Mouse (Mus musculus) right cerebral cortex, postnatal 25 days (tissue): ENCODE data around the gene Plac1.
A peak's percentile ranks its signal among the peaks of the same experiment; 100 is the strongest.

Source experiments
- DNase-seq: peaks from one replicate; pipeline ENCODE4 v3.0.0; 2022

Gene Plac1

DNA sequence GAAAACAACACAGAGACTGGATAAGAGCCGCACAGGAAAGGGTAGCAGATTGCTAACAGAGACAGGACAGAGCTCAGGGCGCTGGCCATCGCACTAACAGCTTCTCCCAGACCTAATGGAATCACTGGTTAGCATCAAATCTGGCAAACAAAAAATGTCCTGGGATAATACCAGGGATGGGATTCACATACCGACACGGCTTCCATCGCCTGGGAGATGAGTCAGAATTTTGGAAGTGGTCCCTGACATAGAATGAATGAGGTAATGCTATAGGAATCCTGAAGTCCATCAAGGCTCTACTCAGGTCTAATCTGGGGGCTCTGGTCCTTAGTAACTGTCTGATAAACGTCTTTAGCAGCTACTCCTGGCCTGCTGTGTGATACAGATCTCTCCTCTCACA is 140.0 kb downstream of the Plac1 start:
- DNase-seq: no peak

DNA sequence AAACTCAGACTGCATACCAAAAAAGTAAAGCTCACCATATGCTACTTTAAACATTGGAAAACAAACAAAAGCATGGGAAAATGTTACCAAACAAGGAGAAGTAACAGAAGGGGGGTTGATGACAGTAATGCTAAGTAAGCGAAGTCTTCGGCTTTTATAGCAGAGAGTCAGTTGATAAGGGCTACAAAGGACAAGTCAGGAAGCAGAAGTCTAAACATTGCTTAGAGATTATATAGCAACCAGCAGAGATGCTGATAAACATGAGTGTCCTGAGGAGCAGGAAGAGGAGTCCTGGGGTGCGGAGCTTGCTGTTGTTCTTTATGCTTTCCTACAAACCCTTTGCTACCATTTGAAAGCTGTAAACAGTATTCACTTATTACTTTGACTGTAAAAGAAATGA is 140.6 kb downstream of the Plac1 start:
- DNase-seq: no peak

DNA sequence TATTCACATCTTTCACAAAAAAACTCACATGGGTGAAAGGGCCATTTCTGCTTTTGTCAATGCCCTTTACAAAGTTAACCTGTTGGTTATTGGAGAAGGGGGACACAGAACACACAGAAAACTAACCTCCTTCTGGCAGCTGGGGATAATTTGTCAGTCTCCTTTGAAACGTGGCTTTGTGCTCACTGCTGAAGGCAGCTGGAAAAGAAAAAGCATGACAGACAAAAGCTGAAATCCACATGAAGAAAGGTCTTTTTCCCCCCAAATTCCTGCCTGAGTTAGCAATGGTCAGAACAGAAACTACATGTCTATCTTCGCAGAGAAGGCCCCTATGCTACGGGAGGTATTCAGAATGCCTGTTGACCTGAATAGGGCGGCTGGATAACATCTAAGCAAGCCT is 141.6 kb downstream of the Plac1 start:
- DNase-seq: no peak

DNA sequence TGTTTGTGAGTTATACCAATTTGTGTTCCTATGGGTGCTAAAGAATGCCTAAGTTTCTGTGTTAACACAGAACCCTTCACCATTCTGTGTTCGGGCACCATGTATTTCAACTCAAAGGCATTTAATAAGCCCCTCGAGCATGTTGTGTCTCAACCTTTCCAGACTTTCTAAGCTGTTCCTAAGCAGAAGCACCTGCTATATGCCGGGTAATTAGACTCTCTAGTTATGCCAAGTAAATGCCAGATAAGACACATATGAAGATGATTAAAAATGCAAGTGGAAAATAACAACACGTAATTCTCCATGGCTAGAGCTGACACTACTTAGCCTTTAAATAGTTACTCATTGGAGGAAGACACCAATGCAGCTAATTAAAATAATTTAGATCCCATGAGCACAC is 142.1 kb downstream of the Plac1 start:
- DNase-seq: no peak

DNA sequence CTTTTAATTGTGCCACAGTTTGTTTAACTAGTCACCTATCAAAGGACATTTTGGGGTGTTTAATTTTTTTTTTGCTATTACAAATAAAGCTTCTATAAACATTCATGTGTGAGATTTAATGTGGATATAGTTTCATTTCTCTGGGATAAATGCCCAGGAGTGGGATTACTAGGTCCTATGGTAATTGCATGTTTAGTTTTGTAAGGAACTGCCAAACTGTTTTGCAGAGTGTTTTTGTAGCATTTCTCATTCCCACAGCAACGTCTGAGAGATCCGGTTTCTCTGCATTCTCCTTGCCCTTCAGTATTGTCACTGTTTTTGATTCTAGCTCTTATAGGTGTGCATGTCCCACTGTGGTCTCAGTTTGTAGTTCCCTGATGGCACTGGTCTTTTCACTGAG is 146.5 kb downstream of the Plac1 start:
- DNase-seq: no peak

DNA sequence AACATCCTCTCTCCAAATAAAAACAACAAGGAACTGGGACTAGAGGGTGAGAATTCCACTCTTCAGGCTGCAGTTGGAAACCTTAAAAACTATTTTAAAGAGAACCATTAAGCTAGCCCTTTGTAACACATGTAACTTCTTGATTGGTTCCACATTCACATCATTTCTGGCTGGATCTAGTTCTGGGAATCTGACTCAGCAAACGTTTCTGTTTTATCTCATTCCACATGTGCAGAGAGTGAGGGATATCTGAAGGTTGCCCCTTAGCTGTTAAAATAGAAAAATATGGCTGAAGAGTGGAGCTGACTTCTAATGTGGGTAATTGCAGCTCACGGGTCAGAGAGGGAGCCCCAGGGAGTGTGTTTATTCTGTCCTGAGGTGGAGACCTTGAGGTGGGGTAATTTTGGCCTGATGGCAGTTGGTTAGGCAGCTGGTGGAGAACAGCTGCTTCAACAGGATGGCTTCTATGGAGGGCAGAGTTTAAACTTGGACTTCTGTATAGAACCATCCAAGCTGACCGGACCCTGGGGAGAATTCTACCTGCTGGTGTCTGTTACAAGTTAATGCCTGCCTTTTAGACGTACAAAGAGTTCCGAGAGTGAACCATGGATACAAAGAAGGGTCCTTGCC is 151.1 kb downstream of the Plac1 start:
- no peak for DNase-seq

- no peak for DNase-seq
These were observed 152.7 kb downstream of the Plac1 start for GRCm38 (mm10) chrX:53087202-53087601.

- no peak for DNase-seq
These were observed 154.4 kb downstream of the Plac1 start for GRCm38 (mm10) chrX:53085559-53085958.

GRCm38 (mm10) chrX:53064406-53064805 is 175.5 kb downstream of the Plac1 start:
- DNase-seq: no peak

GRCm38 (mm10) chrX:53059426-53060007 is 180.4 kb downstream of the Plac1 start:
- no peak for DNase-seq

- DNase-seq: no peak
These were observed 181.2 kb downstream of the Plac1 start for GRCm38 (mm10) chrX:53058459-53059280.

DNA sequence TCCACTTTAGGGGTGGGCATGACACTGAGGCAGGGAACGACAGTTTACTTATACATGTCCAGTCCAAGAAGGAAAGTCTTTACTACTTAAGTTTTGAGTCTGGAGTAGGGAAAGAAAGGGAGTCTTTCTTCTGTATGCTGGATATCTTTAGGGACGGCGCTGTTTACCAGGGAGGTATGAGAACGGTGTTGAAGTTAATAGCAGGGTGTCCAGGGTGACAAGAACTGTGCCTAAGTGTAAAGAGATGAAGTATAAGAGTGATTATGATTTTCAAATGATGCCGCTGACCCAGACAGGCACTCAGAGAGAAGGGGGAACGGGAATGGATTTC is 182.2 kb downstream of the Plac1 start:
- no peak for DNase-seq

- peak; percentile 49 for DNase-seq
These were observed 182.7 kb downstream of the Plac1 start for GRCm38 (mm10) chrX:53057054-53057759.

DNA sequence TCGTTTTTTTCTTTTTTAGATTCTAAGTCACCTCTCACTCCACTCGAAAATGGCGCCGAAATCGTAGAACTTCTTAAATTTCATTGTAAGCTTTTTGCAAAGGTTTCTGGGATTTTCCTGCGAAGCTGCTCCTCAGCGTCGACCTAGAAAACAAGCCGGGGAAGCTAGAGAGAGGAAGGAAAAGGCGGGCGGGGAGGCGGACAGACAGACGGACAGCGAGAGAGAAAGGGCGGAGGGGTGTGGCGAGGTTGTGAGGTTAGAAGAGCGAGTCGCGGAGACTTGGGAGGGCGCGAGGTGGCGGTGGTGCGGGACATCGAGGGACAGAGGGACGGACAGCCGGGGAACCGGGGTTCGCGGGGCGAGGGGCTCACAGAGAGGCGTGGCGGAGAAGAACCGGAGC is 183.3 kb downstream of the Plac1 start:
- DNase-seq: no peak

DNA sequence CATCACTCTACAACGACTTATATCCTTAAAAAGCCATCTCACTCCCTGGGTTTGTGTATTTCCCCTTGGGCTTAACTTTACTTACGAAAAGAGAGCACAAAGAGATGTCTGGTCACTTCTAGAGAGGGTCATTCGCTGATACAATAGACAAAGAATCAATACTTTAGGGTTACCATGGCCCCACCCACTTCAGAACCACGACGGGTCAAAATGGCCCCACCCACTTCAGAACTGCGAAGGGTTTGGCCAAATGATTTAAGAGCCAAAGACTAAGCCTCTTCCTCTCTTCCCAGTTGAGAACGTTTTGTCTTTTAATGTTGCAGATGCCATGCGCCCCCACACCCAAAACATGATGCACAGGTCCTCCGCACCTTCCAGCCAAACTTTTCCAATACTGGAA is 184.1 kb downstream of the Plac1 start:
- DNase-seq: no peak

- no peak for DNase-seq
These were observed 186.0 kb downstream of the Plac1 start for GRCm38 (mm10) chrX:53053885-53054284.

DNA sequence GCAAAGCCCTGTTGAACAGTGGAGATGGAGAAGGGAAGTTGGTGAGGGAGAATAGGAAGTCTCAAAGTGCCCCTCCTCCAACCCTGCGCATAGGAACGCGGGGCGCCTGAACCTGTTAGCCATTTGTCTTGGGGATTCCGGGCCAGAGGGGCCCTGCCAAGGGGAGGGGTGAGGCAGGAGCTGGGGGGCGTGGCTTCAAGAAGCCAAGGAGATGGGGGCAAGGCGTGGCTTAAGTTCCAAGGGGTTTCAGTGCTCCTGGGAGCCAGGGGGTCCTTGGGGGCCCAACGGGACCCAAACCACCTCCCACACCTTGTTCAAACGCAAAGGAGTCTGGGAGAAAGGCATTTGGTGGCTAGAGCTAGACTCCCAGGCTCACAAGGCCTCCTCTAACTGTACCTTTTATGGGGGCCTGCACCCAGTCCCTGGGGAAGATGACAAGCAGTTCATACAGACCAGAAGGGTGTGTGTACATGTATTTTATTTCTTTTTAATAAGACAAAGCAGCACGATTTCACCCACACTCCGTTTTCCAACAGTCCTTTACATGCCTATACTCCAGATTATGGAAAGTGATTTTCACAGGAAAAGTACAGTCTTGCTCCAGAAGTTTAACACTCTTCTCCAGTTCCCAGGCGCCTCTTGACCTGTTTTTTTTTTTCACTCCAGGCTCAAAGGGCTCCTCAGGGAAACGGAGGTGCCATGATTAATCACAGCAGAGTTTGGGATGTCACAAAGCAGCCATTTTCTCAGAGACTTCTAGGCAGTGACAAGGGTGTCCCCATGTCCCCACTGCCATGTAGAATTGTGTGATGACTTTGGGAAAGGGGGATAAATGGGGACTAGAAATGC is 187.0 kb downstream of the Plac1 start:
- no peak for DNase-seq

- DNase-seq: no peak
These were observed 189.6 kb downstream of the Plac1 start for GRCm38 (mm10) chrX:53050353-53050752.

DNA sequence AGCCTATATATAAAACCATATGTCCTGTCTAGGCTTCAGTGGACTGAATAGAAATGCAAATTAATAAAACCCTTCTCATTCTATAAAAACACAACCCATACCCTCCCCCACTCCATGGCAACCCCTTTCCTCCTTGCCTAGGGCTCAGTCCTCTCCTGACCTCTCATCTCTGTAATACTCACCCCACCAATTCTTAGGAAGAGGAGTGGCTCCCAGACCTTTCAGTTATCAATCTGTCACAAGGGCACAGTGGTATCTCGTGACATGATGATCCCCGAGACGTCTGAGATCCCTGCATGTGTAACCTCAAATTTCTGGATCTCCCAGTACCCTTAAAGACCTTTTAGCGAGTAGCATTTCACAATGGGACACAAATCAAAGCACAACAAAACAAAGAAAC is 190.7 kb downstream of the Plac1 start:
- DNase-seq: no peak

DNA sequence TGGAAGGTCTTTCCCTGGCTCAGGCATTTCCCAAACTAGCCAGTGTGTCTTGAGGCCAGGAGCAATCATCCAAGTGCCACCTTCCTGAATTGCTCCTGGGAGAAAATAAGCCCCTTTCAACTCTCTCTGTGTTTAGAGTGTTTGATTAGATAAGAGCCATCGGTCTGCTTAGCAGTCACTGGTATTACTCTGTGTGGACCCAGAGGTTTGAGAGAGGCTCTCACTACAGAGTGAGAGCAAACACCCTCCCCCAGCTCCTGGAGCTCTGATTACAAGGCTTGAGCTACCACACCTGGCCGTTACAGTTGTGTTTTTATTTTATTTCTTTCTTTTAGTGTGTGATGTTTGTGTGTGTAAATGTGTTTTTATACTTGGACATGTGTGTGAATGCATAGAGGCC is 193.0 kb downstream of the Plac1 start:
- DNase-seq: no peak

- DNase-seq: no peak
These were observed 193.9 kb downstream of the Plac1 start for GRCm38 (mm10) chrX:53046033-53046432.

- DNase-seq: no peak
These were observed 194.6 kb downstream of the Plac1 start for GRCm38 (mm10) chrX:53045187-53045903.
